Mouse (Mus musculus) layer of hippocampus, adult 2 months (tissue): ENCODE data around the gene Rnf157. TPM values are rescaled to one million over a fixed set of nuclear protein-coding genes. Genes with fewer than 3 reads are reported as not detected.

Source experiments
- DNase-seq, 2 experiments: peaks; one replicate each; pipeline ENCODE4 v3.0.0; 2022; ENCODE audit warnings: low spot score in 2 of 2
- H3K27ac ChIP-seq: fragments of 200-600 bp; 2 replicates; pipeline ENCODE4 v1.8.1; 2022
- H3K4me3 ChIP-seq: fragments of 200-600 bp; 2 replicates; pipeline ENCODE4 v1.8.1; 2022; ENCODE audit warnings: mild to moderate bottlenecking
- CTCF ChIP-seq: fragments of 200-600 bp; conservative IDR thresholded peaks from 2 replicates; pipeline ENCODE4 v1.8.1; 2022; ENCODE audit warnings: antibody characterized with exemption, mild to moderate bottlenecking, moderate library complexity
- total RNA-seq, 2 experiments: library from RNA; stranded (reverse); gene quantifications; 2 replicates each; pipeline ENCODE4 v1.2.3; 2021

Gene Rnf157
- total RNA-seq, 2 experiments from 2014 or later = 227 to 236 TPM

- DNase-seq = no peak
- H3K27ac ChIP-seq = no peak overlapping the region
- H3K4me3 ChIP-seq = no peak overlapping the region
- no peak for TF ChIP-seq CTCF
These were observed 27.7 kb upstream of the Rnf157 start for GRCm38 (mm10) chr11:116440408-116441068.

GRCm38 (mm10) chr11:116439269-116440240 lies 26.7 kb upstream of the Rnf157 start:
- DNase-seq = no peak
- TF ChIP-seq CTCF = no peak
- Histone ChIP-seq H3K4me3 (no peak overlapping the region), H3K27ac (no peak overlapping the region)

- H3K4me3 ChIP-seq = no peak overlapping the region
- DNase-seq = no peak
- peak overlapping the region; percentile 57 for H3K27ac ChIP-seq
- TF ChIP-seq CTCF = no peak
These were observed 24.7 kb upstream of the Rnf157 start for GRCm38 (mm10) chr11:116437541-116437940.

GRCm38 (mm10) chr11:116436725-116437331 lies 24.0 kb upstream of the Rnf157 start:
- H3K4me3 ChIP-seq = no peak overlapping the region; the same call in 1 of the 2 replicates
- DNase-seq = no peak
- TF ChIP-seq CTCF = no peak
- peak overlapping the region; percentile 57 for H3K27ac ChIP-seq

- Histone ChIP-seq H3K27ac (peak overlapping the region; percentile 57; the same call in 1 of the 2 replicates), H3K4me3 (peak overlapping the region; percentile 33; the same call in 1 of the 2 replicates)
- no peak for TF ChIP-seq CTCF
- DNase-seq = no peak
These were observed 23.3 kb upstream of the Rnf157 start for GRCm38 (mm10) chr11:116435992-116436724.

GRCm38 (mm10) chr11:116434967-116435752 lies 22.3 kb upstream of the Rnf157 start:
- H3K27ac ChIP-seq = peak overlapping the region; percentile 95
- no peak for TF ChIP-seq CTCF
- peak overlapping the region; percentile 89 for H3K4me3 ChIP-seq
- no peak for DNase-seq

- peak in 1 of 2 experiments; percentile 48 for DNase-seq
- peak overlapping the region; percentile 95 for H3K27ac ChIP-seq
- TF ChIP-seq CTCF = no peak
- H3K4me3 ChIP-seq = peak overlapping the region; percentile 89
These were observed 21.6 kb upstream of the Rnf157 start for GRCm38 (mm10) chr11:116434287-116434966.

GRCm38 (mm10) chr11:116433356-116434286 lies 20.8 kb upstream of the Rnf157 start, which contains the start of gene Ubald2:
Gene Ubald2, plus strand, starts transcription at chr11:116434094.
- H3K4me3 ChIP-seq = peak within 1 kb of the TSS; percentile 89
- DNase-seq = peak; percentile 98 to 99
- H3K27ac ChIP-seq = peak within 1 kb of the TSS; percentile 95
- TF ChIP-seq CTCF = no peak

- H3K27ac ChIP-seq = peak overlapping the region; percentile 46
- H3K4me3 ChIP-seq = no peak overlapping the region
- no peak for TF ChIP-seq CTCF
- peak; percentile 57 to 77 for DNase-seq
These were observed 19.9 kb upstream of the Rnf157 start for GRCm38 (mm10) chr11:116432593-116433355.
